Mouse (Mus musculus) adrenal gland, postnatal 36 days (tissue): ENCODE results near the gene Psmc5. TPM values are rescaled to one million over a fixed set of nuclear protein-coding genes. Genes with fewer than 3 reads are reported as not detected.

Experiments used
- DNase-seq, 2 experiments: peaks; one replicate each; pipeline ENCODE4 v3.0.0; 2021; ENCODE audit warnings: mixed read lengths in 1 of 2
- total RNA-seq, 2 experiments: library from RNA; stranded (reverse); gene quantifications; 2 replicates each; pipeline ENCODE4 v1.2.3; 2021

The Psmc5 gene
- total RNA-seq, 2 experiments from 2014 or later = 154 to 172 TPM

GRCm38 (mm10) chr11:106306758-106307157, 50.8 kb downstream of the Psmc5 start:
- DNase-seq = no peak

GRCm38 (mm10) chr11:106307432-106307831, 51.5 kb downstream of the Psmc5 start:
- no peak for DNase-seq

- no peak for DNase-seq
These were observed 52.2 kb downstream of the Psmc5 start for GRCm38 (mm10) chr11:106308162-106308561.

GRCm38 (mm10) chr11:106310123-106310522, 54.2 kb downstream of the Psmc5 start:
- no peak for DNase-seq

Other genes with a start within 250 kb of the Psmc5 start
- under 1 TPM in 1 of 2 experiments, not detected in 1; 0.13 TPM for gene Kcnh6, start 248.0 kb upstream of the Psmc5 start, total RNA-seq
- gene Dcaf7, start 219.3 kb upstream of the Psmc5 start, total RNA-seq = 10 to 100 TPM; 53.7 to 58.7 TPM
- 10 to 100 TPM; 27.2 to 36.0 TPM for gene Taco1, start 190.1 kb upstream of the Psmc5 start, total RNA-seq
- 10 to 100 TPM; 40.5 to 40.8 TPM for gene Map3k3, start 171.5 kb upstream of the Psmc5 start, total RNA-seq
- not detected for gene Gm10840, start 95.3 kb upstream of the Psmc5 start, total RNA-seq
- gene Limd2, start 95.3 kb upstream of the Psmc5 start, total RNA-seq = 10 to 100 TPM; 11.8 to 15.0 TPM
- gene Strada, start 54.0 kb upstream of the Psmc5 start, total RNA-seq = 10 to 100 TPM; 13.1 to 15.4 TPM
- gene Ccdc47, start 39.8 kb upstream of the Psmc5 start, total RNA-seq = 100 to 1,000 TPM; 113 to 115 TPM
- gene Ddx42, start 39.2 kb upstream of the Psmc5 start, total RNA-seq = 10 to 100 TPM; 52.4 to 54.8 TPM
- 10 to 100 TPM; 55.2 to 66.2 TPM for gene Ftsj3, start 75 bp upstream of the Psmc5 start, total RNA-seq
- gene Smarcd2, start 16.8 kb downstream of the Psmc5 start, total RNA-seq = 10 to 100 TPM; 68.1 to 86.5 TPM
- under 1 TPM; 0.23 to 0.36 TPM for gene Tcam1, start 20.5 kb downstream of the Psmc5 start, total RNA-seq
- gene Gh, start 45.7 kb downstream of the Psmc5 start, total RNA-seq = not detected
- gene Cd79b, start 58.6 kb downstream of the Psmc5 start, total RNA-seq = 1 to 10 TPM in 1 of 2 experiments, under 1 TPM in 1; 0.33 to 1.2 TPM
- gene Scn4a, start 97.1 kb downstream of the Psmc5 start, total RNA-seq = under 1 TPM in 1 of 2 experiments, not detected in 1; 0.10 TPM
- gene Prr29, start 109.3 kb downstream of the Psmc5 start, total RNA-seq = not detected
- gene Icam2, start 131.9 kb downstream of the Psmc5 start, total RNA-seq = 10 to 100 TPM; 14.1 to 14.7 TPM
- 100 to 1,000 TPM; 121 to 160 TPM for gene Ern1, start 231.7 kb downstream of the Psmc5 start, total RNA-seq